In genomic region chr3:107550409-107551049, GRCm38 (mm10) we compare ENCODE assay signal across 9 mouse cellular contexts. TPM values are rescaled to one million over a fixed set of nuclear protein-coding genes. Genes with fewer than 3 reads are reported as not detected.
DNase-seq lines count a peak whose midpoint lies in the region; ATAC-seq and TF ChIP-seq lines count a peak whose summit lies in the region.
"Had no signal": no experiment of that assay in that cellular context is flagged by ENCODE, and none has a peak within 500 bp of the region (broad histone marks: within the 10 kb centered on the region; RNA-seq: fewer than 3 reads in every experiment).

No protein-coding gene starts in this region.

- H3K4me1 ChIP-seq in intestine, embryonic 14.5 days (replicated peaks; ENCODE audit: control insufficient read depth, insufficient read depth, low read length) = no peaks in the 10 kb centered on the region
- no peaks in the 10 kb centered on the region for H3K4me1 ChIP-seq in intestine, embryonic 16.5 days (ENCODE audit: control insufficient read depth, insufficient read depth, low read length)
- no peaks in the 10 kb centered on the region for H3K4me1 ChIP-seq in ES-Bruce4 (ENCODE audit: control insufficient read depth, insufficient read depth, low read length)
- H3K4me1 ChIP-seq in forebrain, embryonic 13.5 days = peaks cover 8% of the 10 kb centered on the region; the same call in 1 of the 2 replicates
- no peaks in the 10 kb centered on the region for H3K4me1 ChIP-seq in midbrain, embryonic 13.5 days (replicated peaks)

- TF ChIP-seq CTCF in ES-Bruce4 (IDR thresholded peaks at IDR 0.05; ENCODE audit: low read depth, low read length) = peak; percentile 88

- no peaks in the 10 kb centered on the region for H3K36me3 ChIP-seq in intestine, embryonic 14.5 days (ENCODE audit: control insufficient read depth, insufficient read depth, low read length)
- no peaks in the 10 kb centered on the region for H3K36me3 ChIP-seq in intestine, embryonic 16.5 days (ENCODE audit: control insufficient read depth, insufficient read depth, low read length)
- H3K36me3 ChIP-seq in ES-Bruce4 (ENCODE audit: control insufficient read depth, insufficient read depth, low read length, poor library complexity, severe bottlenecking) = no peaks in the 10 kb centered on the region
- no peaks in the 10 kb centered on the region for H3K36me3 ChIP-seq in forebrain, embryonic 13.5 days (ENCODE audit: poor library complexity, severe bottlenecking)
- H3K36me3 ChIP-seq in midbrain, embryonic 13.5 days = no peaks in the 10 kb centered on the region

- no peaks in the 10 kb centered on the region for H3K9me3 ChIP-seq in intestine, embryonic 14.5 days (ENCODE audit: control insufficient read depth, low read length)
- no peaks in the 10 kb centered on the region for H3K9me3 ChIP-seq in intestine, embryonic 16.5 days (ENCODE audit: control insufficient read depth, low read length)
- no peaks in the 10 kb centered on the region for H3K9me3 ChIP-seq in ES-Bruce4 (replicated peaks; ENCODE audit: control insufficient read depth, insufficient read depth, low read length, poor library complexity, severe bottlenecking)
- H3K9me3 ChIP-seq in forebrain, embryonic 13.5 days (replicated peaks) = no peaks in the 10 kb centered on the region
- no peaks in the 10 kb centered on the region for H3K9me3 ChIP-seq in midbrain, embryonic 13.5 days

- no peak overlapping the region for H3K4me2 ChIP-seq in intestine, embryonic 14.5 days (ENCODE audit: low read length)
- no peak overlapping the region for H3K4me2 ChIP-seq in intestine, embryonic 16.5 days (ENCODE audit: low read depth, low read length)
- H3K4me2 ChIP-seq in forebrain, embryonic 13.5 days = no peak overlapping the region
- no peak overlapping the region for H3K4me2 ChIP-seq in midbrain, embryonic 13.5 days (replicated peaks)

- peak; percentile 86 for DNase-seq in intestine, embryonic 14.5 days (ENCODE audit: low spot score)
- DNase-seq in c-Kit-negative CD71-positive TER-119-positive erythroid progenitor cells, embryonic 14.5 days (ENCODE audit: low read depth, low spot score) = peak; percentile 8
- peak; percentile 48 to 59 for DNase-seq in layer of hippocampus, postnatal 36 days
- DNase-seq in Muller cell, postnatal 12 days (ENCODE audit: inconsistent ontology term) = no peak

- no peak overlapping the region for H3K4me3 ChIP-seq in intestine, embryonic 14.5 days (ENCODE audit: low read depth, low read length)
- H3K4me3 ChIP-seq in intestine, embryonic 16.5 days (ENCODE audit: low read length) = no peak overlapping the region
- H3K4me3 ChIP-seq in ES-Bruce4 (ENCODE audit: low read depth, low read length) = no peak overlapping the region
- H3K4me3 ChIP-seq in forebrain, embryonic 13.5 days = no peak overlapping the region
- H3K4me3 ChIP-seq in midbrain, embryonic 13.5 days (replicated peaks) = no peak overlapping the region

- TF ChIP-seq EP300 in ES-Bruce4 (IDR thresholded peaks at IDR 0.05; ENCODE audit: insufficient read depth, low read depth, low read length) = no peak

- H3K27me3 ChIP-seq in intestine, embryonic 14.5 days (replicated peaks; ENCODE audit: control insufficient read depth, insufficient read depth, low read length) = peaks cover 22% of the 10 kb centered on the region
- H3K27me3 ChIP-seq in intestine, embryonic 16.5 days (replicated peaks; ENCODE audit: control insufficient read depth, insufficient read depth, low read length) = peaks cover 4% of the 10 kb centered on the region; the same call in 1 of the 2 replicates
- H3K27me3 ChIP-seq in ES-Bruce4 (ENCODE audit: control insufficient read depth, insufficient read depth, low read length, poor library complexity, severe bottlenecking) = no peaks in the 10 kb centered on the region
- no peaks in the 10 kb centered on the region for H3K27me3 ChIP-seq in forebrain, embryonic 13.5 days
- H3K27me3 ChIP-seq in midbrain, embryonic 13.5 days = no peaks in the 10 kb centered on the region

- 69% methylated on average over 17 of the region's 17 CpGs for WGBS in intestine, embryonic 14.5 days
- 73% methylated on average over 17 of the region's 17 CpGs for WGBS in intestine, embryonic 16.5 days
- 71% methylated on average over 17 of the region's 17 CpGs for WGBS in forebrain, embryonic 13.5 days
- 72% methylated on average over 17 of the region's 17 CpGs for WGBS in midbrain, embryonic 13.5 days

- no peak for ATAC-seq in intestine, embryonic 14.5 days (replicated peaks; ENCODE audit: low FRiP score, low TSS enrichment, low read depth)
- no peak for ATAC-seq in intestine, embryonic 16.5 days
- peak; percentile 62 for ATAC-seq in forebrain, embryonic 13.5 days
- peak; percentile 36 for ATAC-seq in midbrain, embryonic 13.5 days

- no peak for TF ChIP-seq POLR2A in ES-Bruce4 (IDR thresholded peaks at IDR 0.05; ENCODE audit: insufficient read depth, low read length)

- no peak overlapping the region for H3K27ac ChIP-seq in intestine, embryonic 14.5 days (ENCODE audit: low read depth)
- H3K27ac ChIP-seq in intestine, embryonic 16.5 days (ENCODE audit: low read length) = no peak overlapping the region
- no peak overlapping the region for H3K27ac ChIP-seq in ES-Bruce4 (ENCODE audit: insufficient read depth, low read length)
- no peak overlapping the region for H3K27ac ChIP-seq in forebrain, embryonic 13.5 days
- H3K27ac ChIP-seq in midbrain, embryonic 13.5 days = no peak overlapping the region
- H3K27ac ChIP-seq: macrophage had no signal

- no peak overlapping the region for H3K9ac ChIP-seq in intestine, embryonic 14.5 days (ENCODE audit: low read length)
- no peak overlapping the region for H3K9ac ChIP-seq in intestine, embryonic 16.5 days (ENCODE audit: low read depth, low read length)
- H3K9ac ChIP-seq in ES-Bruce4 (ENCODE audit: low read depth, poor library complexity, severe bottlenecking) = no peak overlapping the region
- no peak overlapping the region for H3K9ac ChIP-seq in forebrain, embryonic 13.5 days
- H3K9ac ChIP-seq in midbrain, embryonic 13.5 days (replicated peaks) = no peak overlapping the region

RNA-seq across cellular contexts. Expression of gene Ubl4b, which starts 4.3 kb away (rescaled TPM):
- not detected in 2 replicates for polyA plus RNA-seq in intestine, embryonic 14.5 days (2014; fragmentation: Nextera tagmentation; extraction: Ambion mirVana)
- polyA plus RNA-seq in intestine, embryonic 16.5 days (2015; fragmentation: Nextera tagmentation; extraction: Ambion mirVana) = not detected in 2 replicates
- polyA plus RNA-seq in ES-Bruce4 (2011; ENCODE audit: insufficient read depth, insufficient read length, low read depth, missing spikeins) = not detected in 2 replicates
- not detected in 2 replicates for polyA plus RNA-seq in forebrain, embryonic 13.5 days (2015; fragmentation: Nextera tagmentation; extraction: Ambion mirVana)
- total RNA-seq in layer of hippocampus, postnatal 36 days (2021) = not detected
- polyA plus RNA-seq in midbrain, embryonic 13.5 days (2015; fragmentation: Nextera tagmentation; extraction: Ambion mirVana) = not detected in 2 replicates
- polyA plus RNA-seq: macrophage had no signal

RNA-seq across cellular contexts. Expression of gene Slc6a17, which starts 32.7 kb away (rescaled TPM):
- 2.0 and 3.3 TPM in 2 replicates for polyA plus RNA-seq in intestine, embryonic 14.5 days (2014; fragmentation: Nextera tagmentation; extraction: Ambion mirVana)
- polyA plus RNA-seq in intestine, embryonic 16.5 days (2015; fragmentation: Nextera tagmentation; extraction: Ambion mirVana) = 0.97 and 1.1 TPM in 2 replicates
- 0.32 and 0.42 TPM in 2 replicates for polyA plus RNA-seq in ES-Bruce4 (2011; ENCODE audit: insufficient read depth, insufficient read length, low read depth, missing spikeins)
- polyA plus RNA-seq in forebrain, embryonic 13.5 days (2015; fragmentation: Nextera tagmentation; extraction: Ambion mirVana) = 9.6 and 11.2 TPM in 2 replicates
- total RNA-seq in layer of hippocampus, postnatal 36 days (2021) = 100 to 1,000 TPM; 286 to 289 TPM
- 6.0 and 13.4 TPM in 2 replicates for polyA plus RNA-seq in midbrain, embryonic 13.5 days (2015; fragmentation: Nextera tagmentation; extraction: Ambion mirVana)

RNA-seq across cellular contexts. Expression of gene Alx3, which starts 44.3 kb away (rescaled TPM):
- not detected in 2 replicates for polyA plus RNA-seq in intestine, embryonic 14.5 days (2014; fragmentation: Nextera tagmentation; extraction: Ambion mirVana)
- not detected in 2 replicates for polyA plus RNA-seq in intestine, embryonic 16.5 days (2015; fragmentation: Nextera tagmentation; extraction: Ambion mirVana)
- 0.31 and 1.2 TPM in 2 replicates for polyA plus RNA-seq in ES-Bruce4 (2011; ENCODE audit: insufficient read depth, insufficient read length, low read depth, missing spikeins)
- 2.3 and 2.9 TPM in 2 replicates for polyA plus RNA-seq in forebrain, embryonic 13.5 days (2015; fragmentation: Nextera tagmentation; extraction: Ambion mirVana)
- total RNA-seq in layer of hippocampus, postnatal 36 days (2021) = under 1 TPM; 0.33 to 0.35 TPM
- polyA plus RNA-seq in midbrain, embryonic 13.5 days (2015; fragmentation: Nextera tagmentation; extraction: Ambion mirVana) = 0.49 and 1.2 TPM in 2 replicates
- polyA plus RNA-seq: macrophage had no signal

Comparison
In these comparisons a context has a peak if more than half of its experiments do, and no peak if none do; other contexts are left out.
1. ATAC-seq: peak in forebrain, embryonic 13.5 days (single experiment) and midbrain, embryonic 13.5 days (single experiment); none in intestine, embryonic 14.5 days (single experiment) and intestine, embryonic 16.5 days (single experiment).